Comparison of ENCODE assay signal across 11 mouse cellular contexts in the genomic region with DNA sequence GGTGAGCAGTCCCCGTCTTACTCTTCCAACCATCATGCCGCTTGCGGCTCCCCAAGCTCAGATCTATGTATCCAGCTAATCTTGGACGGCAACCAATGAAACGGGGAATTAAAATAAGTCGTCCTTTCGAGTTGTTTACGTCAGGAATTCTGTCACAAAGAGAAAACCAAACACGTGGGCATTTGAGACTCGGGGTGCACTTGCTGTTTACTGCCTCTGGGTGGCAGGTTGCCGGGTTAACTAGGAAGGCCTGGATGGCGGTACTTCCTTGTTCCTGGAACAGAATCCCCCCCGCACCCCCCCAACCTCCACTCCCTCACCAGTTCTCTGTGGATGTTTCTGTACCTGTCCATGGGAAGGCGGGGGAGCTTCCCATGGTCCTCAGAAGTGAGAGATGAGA. TPM values are rescaled to one million over a fixed set of nuclear protein-coding genes. Genes with fewer than 3 reads are reported as not detected.
DNase-seq lines count a peak whose midpoint lies in the region; ATAC-seq and TF ChIP-seq lines count a peak whose summit lies in the region.
"Had no signal": no experiment of that assay in that cellular context is flagged by ENCODE, and none has a peak within 500 bp of the region (broad histone marks: within the 10 kb centered on the region; RNA-seq: fewer than 3 reads in every experiment).

No protein-coding gene starts in this region.

- no peak overlapping the region for H3K4me3 ChIP-seq in kidney, postnatal 0 days (replicated peaks; ENCODE audit: low read depth, low read length)
- no peak overlapping the region for H3K4me3 ChIP-seq in lung, embryonic 15.5 days

- no peak overlapping the region for H3K9ac ChIP-seq in kidney, postnatal 0 days (ENCODE audit: low read depth, low read length)
- no peak overlapping the region for H3K9ac ChIP-seq in lung, embryonic 15.5 days

- H3K4me1 ChIP-seq in kidney, postnatal 0 days (replicated peaks; ENCODE audit: insufficient read depth, low read length): no peaks in the 10 kb centered on the region
- H3K4me1 ChIP-seq in lung, embryonic 15.5 days: no peaks in the 10 kb centered on the region

- no peaks in the 10 kb centered on the region for H3K9me3 ChIP-seq in kidney, postnatal 0 days (replicated peaks; ENCODE audit: low read length)
- no peaks in the 10 kb centered on the region for H3K9me3 ChIP-seq in lung, embryonic 15.5 days

- no peaks in the 10 kb centered on the region for H3K36me3 ChIP-seq in kidney, postnatal 0 days (ENCODE audit: insufficient read depth, low read length)
- H3K36me3 ChIP-seq in lung, embryonic 15.5 days: no peaks in the 10 kb centered on the region

- no peak overlapping the region for H3K27ac ChIP-seq in kidney, postnatal 0 days
- no peak overlapping the region for H3K27ac ChIP-seq in lung, embryonic 15.5 days
- H3K27ac ChIP-seq: macrophage had no signal

- no peak overlapping the region for H3K4me2 ChIP-seq in kidney, postnatal 0 days (ENCODE audit: low read length)
- H3K4me2 ChIP-seq in lung, embryonic 15.5 days: peak overlapping the region; percentile 22; the same call in 1 of the 2 replicates

- peak; percentile 50 for DNase-seq in adrenal gland, postnatal 14 days
- no peak for DNase-seq in adrenal gland, postnatal 10 days
- no peak for DNase-seq in kidney, postnatal 0 days (ENCODE audit: low spot score)
- no peak for DNase-seq in kidney, adult 18-20 months
- DNase-seq in WW6 (ENCODE audit: low read depth, low spot score): peak; percentile 70
- no peak for DNase-seq in urinary bladder, postnatal 25 days (ENCODE audit: low spot score)
- DNase-seq: B cell, adult 2 months; thymus, adult 18-20 months had no signal

- no peak for ATAC-seq in kidney, postnatal 0 days (replicated peaks; ENCODE audit: low FRiP score, low read depth)
- no peak for ATAC-seq in lung, embryonic 15.5 days (ENCODE audit: borderline replicate concordance, extremely low read depth, low FRiP score, low TSS enrichment)
- ATAC-seq in monocyte, adult 5-6 weeks (replicated peaks; ENCODE audit: insufficient number of reproducible peaks, low FRiP score, low TSS enrichment, poor library complexity, severe bottlenecking): no peak

- TF ChIP-seq CTCF in kidney, postnatal 0 days (IDR thresholded peaks at IDR 0.05; ENCODE audit: low read depth): peak; percentile 43; the same call in 1 of the 2 replicates

- 57% methylated on average over 14 of the region's 14 CpGs for WGBS in kidney, postnatal 0 days
- 34% methylated on average over 14 of the region's 14 CpGs for WGBS in lung, embryonic 15.5 days

- no peaks in the 10 kb centered on the region for H3K27me3 ChIP-seq in kidney, postnatal 0 days (ENCODE audit: insufficient read depth, low read length)
- H3K27me3 ChIP-seq in lung, embryonic 15.5 days: no peaks in the 10 kb centered on the region

RNA-seq across cellular contexts. Expression of gene Cdkn2aip, which starts 36.4 kb away (rescaled TPM):
- 12.7 and 14.0 TPM in 2 replicates for total RNA-seq in adrenal gland, postnatal 14 days (2021)
- 10 to 100 TPM; 13.4 to 14.4 TPM for total RNA-seq in adrenal gland, postnatal 10 days (2021)
- polyA plus RNA-seq in kidney, postnatal 0 days (2015; fragmentation: Nextera tagmentation; extraction: Ambion mirVana): 23.6 and 27.5 TPM in 2 replicates
- 25.0 and 25.1 TPM in 2 replicates for polyA plus RNA-seq in lung, embryonic 15.5 days (2015; fragmentation: Nextera tagmentation; extraction: Ambion mirVana)
- total RNA-seq in monocyte, adult 5-6 weeks (2017): 33.0 to 35.9 TPM (median 35.4 TPM) in 3 replicates

Comparison
In these comparisons a context has a peak if more than half of its experiments do, and no peak if none do; other contexts are left out.
1. DNase-seq: peak in adrenal gland, postnatal 14 days (single experiment) and WW6 (single experiment); none in adrenal gland, postnatal 10 days (single experiment), kidney, postnatal 0 days (single experiment), kidney, adult 18-20 months (single experiment) and urinary bladder, postnatal 25 days (single experiment).